Comparison of ENCODE assay signal across 7 mouse cellular contexts in genomic region chr6:85502103-85502910, GRCm38 (mm10). TPM values are rescaled to one million over a fixed set of nuclear protein-coding genes. Genes with fewer than 3 reads are reported as not detected.
DNase-seq lines count a peak whose midpoint lies in the region; ATAC-seq lines count a peak whose summit lies in the region.

No protein-coding gene starts in this region.

- under 1% methylated on average over 37 of the region's 37 CpGs for WGBS in hindbrain, embryonic 12.5 days
- WGBS in midbrain, embryonic 13.5 days: under 1% methylated on average over 31 of the region's 37 CpGs

- no peaks in the 10 kb centered on the region for H3K36me3 ChIP-seq in hindbrain, embryonic 12.5 days
- H3K36me3 ChIP-seq in midbrain, embryonic 13.5 days: no peaks in the 10 kb centered on the region

- H3K9ac ChIP-seq in hindbrain, embryonic 12.5 days: peak overlapping the region; percentile 87
- H3K9ac ChIP-seq in midbrain, embryonic 13.5 days (replicated peaks): peak overlapping the region; percentile 91

- peak; percentile 36 to 74 for DNase-seq in left cerebral cortex, postnatal 14 days (ENCODE audit: low spot score in 2 of 2)
- DNase-seq in left cerebral cortex, postnatal 4 days: no peak
- DNase-seq in cerebellum, postnatal 14 days: peak; percentile 44 to 63
- no peak for DNase-seq in adipocyte (ENCODE audit: low spot score)
- no peak for DNase-seq in kidney, postnatal 10 days

- H3K4me1 ChIP-seq in hindbrain, embryonic 12.5 days: peaks cover 13% of the 10 kb centered on the region
- H3K4me1 ChIP-seq in midbrain, embryonic 13.5 days (replicated peaks): peaks cover 26% of the 10 kb centered on the region

- peak overlapping the region; percentile 84 for H3K4me3 ChIP-seq in hindbrain, embryonic 12.5 days
- H3K4me3 ChIP-seq in midbrain, embryonic 13.5 days (replicated peaks): peak overlapping the region; percentile 78

- H3K27ac ChIP-seq in hindbrain, embryonic 12.5 days: peak overlapping the region; percentile 74
- peak overlapping the region; percentile 83 for H3K27ac ChIP-seq in midbrain, embryonic 13.5 days

- H3K27me3 ChIP-seq in hindbrain, embryonic 12.5 days: peaks cover 19% of the 10 kb centered on the region
- H3K27me3 ChIP-seq in midbrain, embryonic 13.5 days: peaks cover 6% of the 10 kb centered on the region; the same call in 1 of the 2 replicates

- H3K9me3 ChIP-seq in hindbrain, embryonic 12.5 days (replicated peaks): no peaks in the 10 kb centered on the region
- H3K9me3 ChIP-seq in midbrain, embryonic 13.5 days: no peaks in the 10 kb centered on the region

- peak overlapping the region; percentile 90 for H3K4me2 ChIP-seq in hindbrain, embryonic 12.5 days (replicated peaks)
- H3K4me2 ChIP-seq in midbrain, embryonic 13.5 days (replicated peaks): peak overlapping the region; percentile 65

- ATAC-seq in hindbrain, embryonic 12.5 days (ENCODE audit: low FRiP score): peak; percentile 85
- ATAC-seq in midbrain, embryonic 13.5 days: peak; percentile 90

- intact Hi-C loops in left cerebral cortex, postnatal 14 days (cut with DNase I): no loop called here
- intact Hi-C loops in left cerebral cortex, postnatal 4 days (cut with DNase I): no loop called here

RNA-seq across cellular contexts. Expression of gene Fbxo41, which starts 0.5 kb away (rescaled TPM):
- 100 to 1,000 TPM; 119 to 126 TPM for total RNA-seq in left cerebral cortex, postnatal 14 days (2021)
- total RNA-seq in left cerebral cortex, postnatal 4 days (2021): 10 to 100 TPM; 88.6 to 89.6 TPM
- polyA plus RNA-seq in hindbrain, embryonic 12.5 days (2016; fragmentation: Nextera tagmentation; extraction: Ambion mirVana): 3.1 TPM in 2 replicates
- 4.7 and 5.0 TPM in 2 replicates for polyA plus RNA-seq in midbrain, embryonic 13.5 days (2015; fragmentation: Nextera tagmentation; extraction: Ambion mirVana)

RNA-seq across cellular contexts. Expression of gene Egr4, which starts 11.1 kb away (rescaled TPM):
- total RNA-seq in left cerebral cortex, postnatal 14 days (2021): 10 to 100 TPM; 50.3 to 64.1 TPM
- total RNA-seq in left cerebral cortex, postnatal 4 days (2021): 1 to 10 TPM; 4.7 to 6.0 TPM
- polyA plus RNA-seq in hindbrain, embryonic 12.5 days (2016; fragmentation: Nextera tagmentation; extraction: Ambion mirVana): not detected in 2 replicates
- polyA plus RNA-seq in midbrain, embryonic 13.5 days (2015; fragmentation: Nextera tagmentation; extraction: Ambion mirVana): not detected in 2 replicates

RNA-seq across cellular contexts. Expression of gene Pradc1, which starts 50.5 kb away (rescaled TPM):
- 10 to 100 TPM; 27.1 to 34.0 TPM for total RNA-seq in left cerebral cortex, postnatal 14 days (2021)
- 10 to 100 TPM; 14.4 to 17.8 TPM for total RNA-seq in left cerebral cortex, postnatal 4 days (2021)
- polyA plus RNA-seq in hindbrain, embryonic 12.5 days (2016; fragmentation: Nextera tagmentation; extraction: Ambion mirVana): 24.6 and 30.3 TPM in 2 replicates
- polyA plus RNA-seq in midbrain, embryonic 13.5 days (2015; fragmentation: Nextera tagmentation; extraction: Ambion mirVana): 21.6 and 24.3 TPM in 2 replicates

RNA-seq across cellular contexts. Expression of gene Cct7, which starts 51.0 kb away (rescaled TPM):
- 100 to 1,000 TPM; 209 to 210 TPM for total RNA-seq in left cerebral cortex, postnatal 14 days (2021)
- 100 to 1,000 TPM; 310 to 311 TPM for total RNA-seq in left cerebral cortex, postnatal 4 days (2021)
- 512 and 529 TPM in 2 replicates for polyA plus RNA-seq in hindbrain, embryonic 12.5 days (2016; fragmentation: Nextera tagmentation; extraction: Ambion mirVana)
- 630 and 636 TPM in 2 replicates for polyA plus RNA-seq in midbrain, embryonic 13.5 days (2015; fragmentation: Nextera tagmentation; extraction: Ambion mirVana)

Comparison
In these comparisons a context has a peak if more than half of its experiments do, and no peak if none do; other contexts are left out.
1. DNase-seq: peak in left cerebral cortex, postnatal 14 days (2 of 2) and cerebellum, postnatal 14 days (2 of 2); none in left cerebral cortex, postnatal 4 days (single experiment), adipocyte (single experiment) and kidney, postnatal 10 days (single experiment).
2. RNA of gene Egr4, which starts 11.1 kb away (total RNA-seq): 50.3 to 64.1 TPM in left cerebral cortex, postnatal 14 days; 4.7 to 6.0 TPM in left cerebral cortex, postnatal 4 days; every median in the first group is over 4 times any median in the second.